Mouse (Mus musculus): ENCODE measurements at regions not wholly inside any gene's neighbourhood (a gene's known extent, or its start where the extent isn't known, plus 50 kb on each side); places are given as distances from the start of the nearest gene placed in this dataset.
A peak's percentile ranks its signal among the peaks of the same experiment; 100 is the strongest.

DNA sequence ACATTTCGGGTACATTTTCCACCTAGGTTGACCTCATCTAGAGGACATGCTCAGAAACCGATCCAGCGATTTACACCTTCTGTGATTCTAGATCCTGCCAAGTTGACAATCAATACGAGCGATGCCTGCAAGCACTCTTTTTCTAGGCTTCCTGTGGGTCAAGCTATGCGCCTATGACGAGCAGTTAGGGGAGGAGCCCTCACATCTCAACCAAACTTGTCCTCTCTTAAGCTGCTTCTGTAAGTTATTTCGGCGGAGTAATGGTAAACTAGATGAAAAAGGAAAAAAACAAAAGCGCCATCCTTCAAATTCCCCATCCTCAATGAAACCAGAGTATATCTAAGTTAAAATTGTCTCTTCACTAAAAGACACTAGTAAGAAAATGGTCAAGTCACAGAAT is 858.5 kb downstream of the Zfp704 start:
- no peak for DNase-seq (ENCODE audit: inconsistent age in 2 of 2, low spot score in 1 of 2)

DNA sequence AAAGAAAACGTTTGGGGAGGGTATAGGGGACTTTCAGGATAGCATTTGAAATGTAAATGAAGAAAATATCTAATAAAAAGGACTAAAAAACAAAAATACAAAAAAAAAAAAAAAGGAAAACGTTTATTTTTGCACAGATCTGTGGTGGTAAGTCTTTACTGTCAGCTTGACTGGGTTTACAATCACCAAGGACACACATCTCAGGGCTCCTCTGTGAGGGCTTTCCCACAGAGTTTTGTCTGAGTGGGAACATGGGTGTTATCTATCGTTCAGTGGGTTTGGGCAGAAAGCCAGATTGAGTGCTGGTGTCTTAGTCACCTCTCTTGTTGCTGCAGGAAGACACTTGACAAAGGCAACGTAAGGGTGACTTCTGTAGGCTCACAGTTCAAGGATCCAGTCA is 859.0 kb downstream of the Zfp704 start:
- DNase-seq (ENCODE audit: inconsistent age in 2 of 2, low spot score in 1 of 2) = no peak

DNA sequence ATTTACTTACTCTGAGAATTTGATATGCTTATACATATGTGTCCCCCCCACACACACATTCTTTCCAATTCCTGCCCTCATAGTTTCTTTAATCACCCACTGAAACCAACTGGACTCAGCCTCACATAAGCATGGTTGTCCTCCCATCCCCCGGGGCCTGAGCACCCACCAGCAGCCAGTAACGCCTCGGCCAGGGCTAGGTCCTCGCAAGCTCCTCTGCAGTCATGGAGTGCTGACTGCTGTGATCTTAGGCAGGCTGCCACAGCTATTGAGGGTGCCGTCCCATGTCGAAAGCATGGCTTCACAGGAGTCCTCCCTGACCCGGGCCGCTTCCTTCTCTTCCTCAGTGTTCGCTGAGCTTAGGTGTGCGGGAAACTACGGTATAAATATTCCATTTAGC is 859.7 kb downstream of the Zfp704 start:
- no peak for DNase-seq (ENCODE audit: inconsistent age in 2 of 2, low spot score in 1 of 2)

DNA sequence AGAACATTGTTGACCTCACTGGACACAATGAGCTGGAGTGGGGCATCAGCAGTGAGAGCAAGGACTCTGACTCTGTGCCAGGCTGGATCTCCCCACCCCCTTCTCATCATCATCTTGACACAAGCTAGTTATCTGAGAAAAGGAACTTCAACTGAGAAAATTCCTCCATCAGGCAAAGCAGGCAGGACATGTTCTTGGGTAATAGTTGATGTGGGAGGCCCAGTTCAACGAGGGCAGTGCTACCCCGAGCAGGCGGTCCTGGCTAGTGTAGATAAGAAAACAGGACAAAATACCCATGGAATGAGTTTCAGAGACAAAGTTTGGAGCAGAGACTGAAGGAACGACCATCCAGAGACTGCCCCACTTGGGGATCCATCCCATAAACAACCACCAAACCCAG is 862.7 kb downstream of the Zfp704 start:
- no peak for DNase-seq (ENCODE audit: inconsistent age in 2 of 2, low spot score in 1 of 2)

DNA sequence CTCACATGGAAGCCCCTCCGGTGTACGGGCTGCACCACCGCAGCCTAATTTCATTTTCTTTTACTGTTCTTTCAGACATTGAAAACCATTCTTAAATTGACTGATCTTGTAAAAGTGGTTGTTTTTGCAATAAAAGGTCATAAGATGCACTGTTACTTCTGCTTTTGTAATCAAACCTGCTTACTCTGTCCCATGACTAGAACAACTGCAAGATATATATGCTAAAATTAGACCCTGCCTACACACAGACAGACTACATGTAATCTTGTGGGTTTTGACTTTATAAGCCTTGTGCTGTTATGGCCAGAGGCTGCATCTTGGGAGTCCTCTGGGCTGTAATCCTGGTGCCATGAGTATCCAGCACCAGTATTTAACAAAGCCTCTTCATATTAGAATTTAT is 863.2 kb downstream of the Zfp704 start:
- DNase-seq (ENCODE audit: inconsistent age in 2 of 2, low spot score in 1 of 2) = no peak

DNA sequence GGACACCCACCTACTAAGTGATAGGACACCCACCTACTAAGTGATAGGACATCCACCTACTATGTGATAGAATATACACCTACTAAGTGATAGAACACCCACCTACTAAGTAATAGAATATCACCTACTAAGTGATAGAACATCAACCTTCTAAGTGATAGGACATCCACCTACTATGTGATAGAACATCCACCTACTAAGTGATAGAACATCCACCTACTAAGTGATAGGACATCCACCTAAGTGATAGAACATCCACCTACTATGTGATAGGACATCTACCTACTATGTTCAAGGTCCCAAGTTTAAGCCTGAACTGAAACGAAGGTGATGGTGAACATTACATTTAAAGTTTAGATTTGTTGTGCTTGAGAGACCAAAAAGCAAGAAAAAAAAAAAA is 863.8 kb downstream of the Zfp704 start:
- no peak for DNase-seq (ENCODE audit: inconsistent age in 2 of 2, low spot score in 1 of 2)

DNA sequence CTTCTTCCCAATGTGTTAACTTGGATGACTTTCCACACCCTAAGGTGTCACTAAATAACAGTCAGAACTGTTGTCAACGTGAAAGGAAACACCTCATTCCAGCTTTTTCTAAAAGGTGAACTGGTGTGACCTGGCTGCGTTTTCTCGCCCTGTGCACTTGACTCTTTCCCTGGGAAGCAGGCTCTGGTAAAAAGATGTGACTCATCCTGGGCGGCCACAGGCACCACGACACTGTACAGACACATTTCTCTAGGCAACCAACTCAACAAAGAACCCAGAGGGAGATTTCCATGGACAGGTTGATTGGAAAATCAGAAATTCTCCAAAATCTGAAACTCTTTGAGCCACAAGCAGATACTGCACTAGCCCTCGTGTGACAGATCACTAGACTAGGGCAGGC is 865.0 kb downstream of the Zfp704 start:
- DNase-seq (ENCODE audit: inconsistent age in 2 of 2, low spot score in 1 of 2) = peak; percentile 51 to 77

DNA sequence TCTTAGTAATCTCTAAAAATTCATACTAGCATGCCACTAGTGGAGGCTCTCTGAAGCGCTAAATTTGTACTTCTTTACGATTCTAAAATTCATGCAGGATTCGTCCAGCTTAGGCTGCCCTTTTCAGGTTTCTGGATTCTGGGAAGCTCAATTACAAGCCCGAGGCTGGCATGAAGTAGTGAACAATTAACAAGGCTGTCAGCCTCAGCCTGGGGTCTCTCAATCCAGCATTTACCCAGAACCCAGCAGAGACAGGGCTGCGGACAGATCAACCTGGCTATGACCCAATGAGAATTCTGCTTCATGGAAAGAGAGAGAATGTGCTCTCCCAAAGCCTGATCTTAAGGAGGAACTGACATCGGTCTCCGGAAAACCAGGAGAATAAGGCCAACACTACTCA is 866.2 kb downstream of the Zfp704 start:
- DNase-seq (ENCODE audit: inconsistent age in 2 of 2, low spot score in 1 of 2) = no peak

DNA sequence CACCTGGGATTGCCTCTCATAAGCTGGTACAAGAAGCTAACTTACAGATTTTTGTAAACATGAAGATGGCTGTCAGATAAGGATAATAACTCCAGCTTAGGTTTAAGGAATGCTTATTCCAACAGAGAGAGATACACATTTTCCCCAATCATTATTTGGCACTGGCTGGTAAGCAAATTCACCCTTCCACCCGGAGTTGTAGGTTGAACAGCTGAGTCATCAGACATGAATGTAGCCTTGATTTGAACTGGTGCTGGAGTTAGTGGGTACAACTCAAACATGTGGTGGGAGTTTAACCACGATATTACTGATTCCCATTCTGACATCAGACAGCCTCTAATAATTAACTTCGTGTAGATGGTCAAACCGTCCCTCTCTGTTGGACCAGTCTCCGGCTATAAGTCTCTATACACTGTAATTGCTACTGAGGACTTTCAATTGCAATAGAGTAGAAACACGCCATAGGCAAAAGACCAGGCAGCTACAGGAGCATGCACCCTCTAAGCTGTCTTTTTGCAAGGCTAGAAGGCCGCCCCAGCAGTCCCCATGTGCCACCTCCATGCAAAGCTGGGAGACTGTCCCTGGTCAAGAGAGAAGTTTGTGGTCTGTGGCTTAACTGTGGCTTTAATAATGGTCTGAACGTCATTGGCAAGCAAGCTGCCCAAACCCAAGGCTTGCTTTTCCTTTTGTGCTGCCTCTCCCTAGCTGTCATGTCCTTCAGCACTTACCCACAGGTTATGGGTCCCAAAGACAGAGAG is 868.4 kb downstream of the Zfp704 start:
- no peak for DNase-seq (ENCODE audit: inconsistent age in 2 of 2, low spot score in 1 of 2)

DNA sequence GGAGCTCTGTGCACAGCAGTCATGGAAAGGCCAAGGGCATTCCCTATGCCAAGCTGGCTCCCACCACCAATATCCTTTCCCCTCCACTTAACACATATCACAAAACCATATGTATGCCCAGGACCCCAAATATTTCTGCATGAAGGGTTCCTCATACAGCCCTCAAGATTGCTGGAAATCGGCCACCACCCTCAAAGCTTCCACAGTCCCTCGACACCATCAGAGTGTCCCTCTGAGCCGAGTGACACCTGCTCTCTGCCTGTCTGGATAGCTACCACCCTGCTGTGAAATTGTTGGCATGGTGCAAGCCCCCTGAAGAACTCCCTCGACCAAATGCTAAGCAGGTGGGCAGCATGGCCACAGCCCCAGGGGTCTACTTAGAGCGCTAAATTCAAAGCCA is 869.2 kb downstream of the Zfp704 start:
- no peak for DNase-seq (ENCODE audit: inconsistent age in 2 of 2, low spot score in 1 of 2)

DNA sequence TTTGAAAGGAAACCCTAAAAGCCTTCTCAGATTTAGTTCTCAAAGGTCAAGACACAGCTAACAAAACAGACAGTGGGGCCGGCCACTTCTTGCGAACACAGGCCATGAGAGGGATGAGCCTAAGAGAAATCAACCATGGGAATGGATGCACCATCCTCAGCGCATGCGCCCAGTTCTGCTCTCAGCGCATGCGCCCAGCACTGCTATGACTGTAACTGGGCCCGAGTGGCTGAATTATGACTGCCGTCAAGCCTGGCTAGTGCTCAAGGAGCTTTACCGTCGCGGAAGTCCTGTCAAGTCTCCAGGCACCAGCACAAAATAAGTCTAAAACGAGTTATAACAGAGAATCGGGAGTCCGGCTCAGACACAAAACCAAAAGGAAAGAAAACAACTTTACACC is 870.6 kb downstream of the Zfp704 start:
- no peak for DNase-seq (ENCODE audit: inconsistent age in 2 of 2, low spot score in 1 of 2)

DNA sequence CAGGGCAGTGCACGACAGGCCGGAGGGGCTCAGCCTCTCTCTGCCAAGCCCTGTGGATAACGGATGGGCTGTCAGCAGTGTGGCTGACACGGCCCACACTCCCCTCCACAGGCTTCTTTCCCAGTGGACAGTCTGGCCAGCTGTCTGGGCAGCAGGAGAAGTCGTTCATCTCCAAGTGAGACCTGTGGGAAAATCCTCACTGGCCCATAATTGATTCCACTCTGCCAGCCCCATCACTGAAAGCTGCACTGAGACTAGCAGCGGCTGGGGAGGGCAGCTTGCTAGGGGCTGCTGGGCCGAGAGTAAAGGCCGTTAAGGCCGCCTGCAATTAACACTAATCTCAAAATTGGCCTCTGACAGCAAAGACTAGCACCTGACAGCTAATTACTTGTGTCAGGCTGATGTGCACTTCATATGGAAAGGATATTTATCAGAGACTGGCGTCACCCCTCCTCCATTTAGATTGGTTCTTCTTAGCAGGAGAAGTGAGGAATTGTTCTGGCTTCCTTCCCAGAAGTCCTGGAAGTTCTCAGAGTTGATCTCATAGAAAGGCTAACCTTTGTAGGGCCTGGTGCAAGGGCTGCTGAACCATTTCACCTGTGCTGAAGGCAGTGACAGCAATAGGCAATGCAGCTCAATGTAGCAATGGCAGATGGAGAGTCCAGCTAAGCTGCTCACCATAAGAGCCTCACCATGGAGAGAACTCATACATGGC is 873.5 kb downstream of the Zfp704 start:
- no peak for DNase-seq (ENCODE audit: inconsistent age in 2 of 2, low spot score in 1 of 2)

DNA sequence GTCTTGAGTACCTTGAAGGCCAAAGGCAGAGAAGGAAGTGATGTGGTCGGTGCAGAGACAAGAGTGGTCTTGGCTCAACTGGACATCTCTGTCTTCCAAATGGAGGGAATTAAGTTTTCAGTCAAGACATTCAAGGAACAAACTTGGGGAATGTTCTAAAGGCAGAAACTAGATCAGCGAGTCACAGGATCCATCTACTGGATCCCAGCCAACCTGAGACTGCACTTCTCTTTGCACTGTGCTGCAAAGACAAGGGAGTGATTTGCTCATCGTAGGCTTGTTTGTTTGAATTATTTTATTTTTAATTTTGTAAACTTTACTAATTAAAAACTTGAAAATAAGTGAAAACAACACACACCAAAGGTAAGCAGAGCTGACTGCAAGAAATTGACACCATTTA is 875.8 kb downstream of the Zfp704 start:
- no peak for DNase-seq (ENCODE audit: inconsistent age in 2 of 2, low spot score in 1 of 2)

DNA sequence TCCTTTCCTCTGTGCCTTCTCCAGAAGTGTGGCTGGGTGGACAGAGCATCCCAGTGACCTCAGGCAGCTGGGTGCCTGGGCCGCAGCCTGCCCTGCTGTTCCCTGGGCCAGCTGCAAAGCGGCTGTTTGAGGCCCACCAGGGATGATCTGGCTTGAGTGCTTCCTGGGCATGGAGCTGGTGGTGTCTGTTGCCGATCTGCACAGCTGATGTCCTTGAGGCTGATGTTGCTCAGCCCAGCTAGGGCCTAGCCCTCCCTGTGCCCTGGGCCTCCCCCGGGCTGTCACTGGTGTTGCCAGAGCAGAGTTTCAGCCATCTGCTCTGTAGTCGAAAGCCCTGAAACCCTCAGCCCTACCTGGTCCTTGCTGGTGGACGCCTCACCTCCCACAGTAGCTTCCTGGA is 878.5 kb downstream of the Zfp704 start:
- peak in 1 of 2 experiments; percentile 43 for DNase-seq (ENCODE audit: inconsistent age in 2 of 2, low spot score in 1 of 2)

DNA sequence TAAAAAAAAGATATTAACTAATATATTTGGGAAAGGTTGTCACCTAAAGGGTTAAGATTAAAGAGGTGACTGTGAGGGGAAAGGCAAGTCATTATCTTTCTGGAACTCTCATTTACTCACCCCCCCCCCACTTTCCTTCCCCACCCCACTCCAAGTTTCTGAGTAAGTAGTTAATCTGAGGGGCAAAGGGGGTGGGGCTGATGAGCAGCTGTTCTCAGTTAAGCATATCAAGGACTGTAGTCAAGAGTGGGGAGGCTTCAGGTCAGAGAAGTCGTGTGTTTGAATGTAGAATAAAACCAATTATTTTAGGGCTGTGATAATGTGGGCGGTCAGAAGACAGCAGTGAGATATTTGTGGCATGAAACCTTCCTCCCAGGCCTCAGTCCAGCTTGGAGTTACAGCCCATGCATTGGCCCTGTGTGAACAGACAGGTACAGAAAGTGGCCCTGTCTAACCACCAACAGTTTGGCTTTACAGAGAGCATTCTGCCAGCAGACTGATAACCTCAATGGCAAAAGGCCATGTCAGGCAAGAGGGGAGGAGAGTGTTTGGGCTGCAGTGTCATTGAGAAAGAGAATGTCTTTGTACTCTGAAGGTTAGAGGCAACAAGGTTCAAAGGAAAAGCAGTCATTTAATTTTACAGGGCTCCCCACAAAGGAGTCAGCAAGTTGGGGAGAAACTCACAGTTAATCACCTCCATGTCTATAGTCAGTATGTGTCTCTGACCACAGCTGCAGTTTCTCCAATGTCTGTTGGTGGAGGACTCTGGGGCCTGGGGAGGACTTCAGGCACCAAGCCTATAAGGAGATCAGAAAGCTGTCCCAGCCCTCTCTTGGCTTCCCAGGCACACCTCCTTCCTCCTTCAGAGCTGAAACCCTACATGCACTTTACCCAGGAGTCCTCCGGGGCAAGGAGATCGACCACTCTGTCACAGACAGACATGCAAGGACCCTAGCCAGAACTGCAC is 888.0 kb downstream of the Zfp704 start:
- DNase-seq (ENCODE audit: inconsistent age in 2 of 2, low spot score in 1 of 2) = peak in 1 of 2 experiments; percentile 68

DNA sequence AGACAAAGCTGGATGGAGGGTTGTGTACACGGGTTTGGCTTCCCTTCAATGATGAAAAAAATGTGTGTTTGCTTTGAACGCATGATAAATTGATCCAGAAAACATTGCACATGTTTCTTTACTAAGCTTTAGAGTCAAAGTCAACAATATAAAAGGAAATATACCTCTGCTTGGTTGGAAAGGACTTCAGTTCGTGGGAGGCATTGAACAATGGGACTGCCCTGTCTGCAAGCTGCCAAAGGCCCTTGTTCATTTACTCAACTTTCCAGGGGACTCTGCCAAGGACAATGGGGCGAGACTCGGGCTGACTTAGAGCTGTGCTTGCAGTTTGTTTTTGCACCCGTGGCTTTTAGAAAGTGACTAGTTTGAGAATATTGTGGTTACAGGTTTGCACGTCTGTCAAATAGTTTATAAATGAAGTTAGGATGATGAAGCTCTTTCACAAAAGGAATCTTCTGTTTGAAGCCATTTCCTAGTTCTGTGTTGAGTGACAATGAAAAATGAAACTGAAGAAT is 889.2 kb downstream of the Zfp704 start:
- DNase-seq (ENCODE audit: inconsistent age in 2 of 2, low spot score in 1 of 2) = peak in 1 of 2 experiments; percentile 60

DNA sequence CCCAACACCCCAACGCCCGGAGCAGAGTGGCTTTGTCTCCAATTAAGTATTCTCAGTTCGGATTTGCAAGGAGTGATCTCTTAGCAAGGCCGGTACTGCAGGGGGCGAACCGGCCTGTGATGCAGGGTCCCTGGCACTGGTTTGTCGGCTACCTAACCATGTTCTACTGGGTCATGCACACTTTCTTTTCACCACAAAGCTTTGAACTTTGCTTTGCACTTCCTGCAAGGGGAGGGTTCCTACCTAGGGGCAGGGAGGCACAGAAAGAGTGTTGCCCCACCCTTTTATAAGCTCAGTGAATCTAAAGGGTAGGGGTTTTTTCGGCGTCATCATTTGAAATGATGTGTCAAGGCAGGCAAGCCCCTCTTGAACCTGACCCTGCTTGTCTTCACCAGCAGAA is 891.7 kb downstream of the Zfp704 start:
- DNase-seq (ENCODE audit: inconsistent age in 2 of 2, low spot score in 1 of 2) = no peak

DNA sequence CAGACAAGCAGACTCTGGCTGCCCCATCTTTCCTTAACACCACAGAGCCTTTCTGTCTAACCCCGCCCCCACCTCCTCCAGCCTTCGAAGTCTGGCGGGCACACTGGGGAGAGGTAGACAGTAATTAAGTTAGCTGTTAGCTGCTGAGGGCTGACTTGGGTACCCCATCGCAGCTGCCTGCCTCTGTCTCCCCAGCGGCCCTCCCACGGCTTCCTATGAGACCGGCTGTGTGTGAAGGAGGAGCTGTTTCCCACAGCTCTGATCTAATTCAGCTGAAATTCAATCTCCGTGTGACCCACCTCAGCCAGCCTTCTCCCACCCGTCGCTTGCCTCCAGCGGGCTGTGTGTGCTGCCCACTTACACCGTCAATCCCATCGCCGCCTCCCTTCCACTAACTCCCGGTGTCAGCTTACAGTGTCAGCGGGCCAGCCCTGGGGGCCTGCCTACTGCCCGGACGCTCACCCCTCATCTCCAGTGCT is 892.5 kb downstream of the Zfp704 start:
- peak; percentile 11 to 57 for DNase-seq (ENCODE audit: inconsistent age in 2 of 2, low spot score in 1 of 2)
